Mouse (Mus musculus): ENCODE results near the gene Slc2a6. TPM values are rescaled to one million over a fixed set of nuclear protein-coding genes. Genes with fewer than 3 reads are reported as not detected.

The Slc2a6 gene
- polyA plus RNA-seq, 1 experiment from 2014 or later, result 0.97 TPM

- Histone ChIP-seq H3K4me1 (replicated peaks) (peaks cover 5% of the 10 kb centered on the region), H3K27ac (no peak overlapping the region), H3K27me3 (replicated peaks) (peaks cover 6% of the 10 kb centered on the region; the same call in 1 of the 2 replicates), H3K4me2 (replicated peaks) (peak overlapping the region; percentile 59), H3K9ac (no peak overlapping the region; the same call in 1 of the 2 replicates), H3K9me3 (no peaks in the 10 kb centered on the region), H3K4me3 (replicated peaks) (no peak overlapping the region), H3K36me3 (no peaks in the 10 kb centered on the region)
- no peak; the same call in 1 of the 2 replicates for ATAC-seq
- WGBS, result 60% methylated on average over 4 of the region's 4 CpGs
These were observed 728 bp upstream of the Slc2a6 start for GRCm38 (mm10) chr2:27028437-27029015.

- H3K9me3 ChIP-seq, result no peaks in the 10 kb centered on the region
- no peak overlapping the region for H3K27ac ChIP-seq
- peak overlapping the region; percentile 59; the same call in 1 of the 2 replicates for H3K4me2 ChIP-seq (replicated peaks)
- WGBS, result 69% methylated on average over 10 of the region's 10 CpGs
- H3K4me3 ChIP-seq (replicated peaks), result no peak overlapping the region
- no peaks in the 10 kb centered on the region for H3K36me3 ChIP-seq
- H3K27me3 ChIP-seq (replicated peaks), result peaks cover 6% of the 10 kb centered on the region; the same call in 1 of the 2 replicates
- no peak overlapping the region for H3K9ac ChIP-seq
- H3K4me1 ChIP-seq (replicated peaks), result peaks cover 5% of the 10 kb centered on the region
- ATAC-seq, result no peak
These were observed 761 bp downstream of the Slc2a6 start for GRCm38 (mm10) chr2:27026857-27027617.

DNA sequence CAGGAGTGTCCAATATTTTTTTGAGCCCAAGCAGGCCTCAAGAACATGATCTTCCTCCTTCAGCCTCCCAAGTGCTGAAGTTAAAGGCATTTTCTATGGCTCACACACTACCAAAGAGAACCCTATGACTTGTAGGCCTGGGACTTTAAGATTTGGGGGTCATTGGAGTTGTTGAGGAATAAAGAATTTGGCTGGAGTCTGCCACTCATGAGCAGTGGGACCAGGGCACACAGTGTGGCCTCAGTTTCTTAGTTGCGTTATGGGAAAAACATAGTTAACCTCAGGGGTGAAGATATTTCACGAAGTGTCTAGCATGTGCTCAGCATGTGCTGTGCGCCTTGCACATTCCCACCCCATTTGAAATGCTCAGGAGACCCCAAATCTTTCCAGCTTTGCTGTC, 1.5 kb downstream of the Slc2a6 start:
- no peak for ATAC-seq
- Histone ChIP-seq H3K9me3 (no peaks in the 10 kb centered on the region), H3K4me3 (replicated peaks) (no peak overlapping the region), H3K27ac (no peak overlapping the region), H3K36me3 (no peaks in the 10 kb centered on the region), H3K4me1 (replicated peaks) (peaks cover 5% of the 10 kb centered on the region), H3K9ac (no peak overlapping the region), H3K27me3 (replicated peaks) (peaks cover 6% of the 10 kb centered on the region; the same call in 1 of the 2 replicates), H3K4me2 (replicated peaks) (no peak overlapping the region)
- 91% methylated on average over 3 of the region's 3 CpGs for WGBS

DNA sequence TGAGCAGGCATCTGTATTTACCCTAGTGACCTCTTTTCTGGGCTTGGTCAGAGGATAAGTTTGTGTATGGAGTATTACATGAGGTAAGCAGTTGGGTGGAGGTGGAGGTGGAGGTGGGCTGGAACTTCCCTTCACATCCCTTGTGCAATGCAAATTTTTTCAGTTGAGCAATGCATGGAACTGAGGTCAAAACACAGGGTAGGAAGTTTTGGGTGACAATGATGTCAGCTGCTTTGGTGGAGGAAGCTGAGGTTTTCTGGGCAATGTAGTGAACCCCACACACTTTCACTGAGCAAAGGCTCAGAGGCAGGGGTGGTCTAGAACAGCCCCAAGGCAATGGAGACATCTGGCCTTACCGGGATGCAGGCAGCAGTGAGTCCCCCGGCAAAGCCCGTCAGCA, 2.3 kb downstream of the Slc2a6 start:
- H3K36me3 ChIP-seq, result no peaks in the 10 kb centered on the region
- no peak overlapping the region for H3K4me3 ChIP-seq (replicated peaks)
- H3K27ac ChIP-seq, result no peak overlapping the region
- H3K9ac ChIP-seq, result no peak overlapping the region
- H3K27me3 ChIP-seq (replicated peaks), result peaks cover 6% of the 10 kb centered on the region; the same call in 1 of the 2 replicates
- 83% methylated on average over 3 of the region's 3 CpGs for WGBS
- ATAC-seq, result no peak
- H3K4me1 ChIP-seq (replicated peaks), result peaks cover 5% of the 10 kb centered on the region
- H3K9me3 ChIP-seq, result no peaks in the 10 kb centered on the region
- no peak overlapping the region for H3K4me2 ChIP-seq (replicated peaks)

DNA sequence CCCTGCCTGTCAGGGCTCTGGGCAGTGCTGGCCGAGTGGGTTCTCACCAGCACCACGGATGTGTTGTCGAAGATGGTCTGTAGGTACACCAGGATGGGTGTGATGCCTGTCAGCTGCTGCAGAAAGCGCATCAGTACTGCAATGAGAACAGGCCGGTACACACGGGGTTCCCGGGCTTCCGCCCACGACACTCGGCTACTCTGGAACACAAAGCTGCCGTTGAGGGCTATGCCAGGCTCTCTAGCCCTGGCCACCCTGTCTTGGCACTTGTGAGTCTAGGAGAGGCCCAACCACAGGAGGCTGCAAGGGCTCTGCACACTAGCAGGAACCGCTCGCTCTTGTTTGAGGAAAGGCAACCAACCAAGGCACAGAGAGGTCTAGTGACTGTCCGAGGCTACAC, 3.7 kb downstream of the Slc2a6 start:
- Histone ChIP-seq H3K36me3 (peaks cover 2% of the 10 kb centered on the region; the same call in 1 of the 2 replicates), H3K4me3 (replicated peaks) (no peak overlapping the region), H3K27ac (no peak overlapping the region), H3K4me2 (replicated peaks) (no peak overlapping the region), H3K9ac (no peak overlapping the region; the same call in 1 of the 2 replicates), H3K27me3 (replicated peaks) (peaks cover 3% of the 10 kb centered on the region; the same call in 1 of the 2 replicates), H3K9me3 (no peaks in the 10 kb centered on the region), H3K4me1 (replicated peaks) (peaks cover 5% of the 10 kb centered on the region)
- 75% methylated on average over 14 of the region's 14 CpGs for WGBS
- ATAC-seq, result no peak

DNA sequence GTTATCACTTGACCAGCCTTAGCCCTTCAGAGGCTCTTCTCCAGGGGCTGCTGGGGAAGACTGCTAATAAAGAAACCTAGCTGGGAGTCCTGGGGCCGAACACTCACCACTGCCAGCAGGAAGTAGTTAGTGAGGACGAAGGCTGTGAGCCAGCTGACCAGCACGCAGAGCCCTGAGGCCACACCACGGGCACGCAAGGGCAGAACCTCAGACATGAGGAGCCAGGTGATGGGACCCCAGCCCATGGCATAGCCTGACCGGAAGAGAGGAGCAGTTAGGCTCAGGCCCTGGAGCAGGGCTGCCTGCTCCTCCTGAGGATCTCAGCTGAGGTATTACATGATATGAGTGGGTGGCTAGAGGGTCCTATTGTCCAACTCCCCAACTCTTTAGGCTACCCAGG, 5.2 kb downstream of the Slc2a6 start:
- Histone ChIP-seq H3K4me2 (replicated peaks) (no peak overlapping the region), H3K36me3 (peaks cover 10% of the 10 kb centered on the region), H3K27ac (no peak overlapping the region), H3K9ac (no peak overlapping the region), H3K9me3 (no peaks in the 10 kb centered on the region), H3K4me1 (replicated peaks) (no peaks in the 10 kb centered on the region), H3K4me3 (replicated peaks) (no peak overlapping the region), H3K27me3 (replicated peaks) (no peaks in the 10 kb centered on the region)
- ATAC-seq, result no peak; the same call in 1 of the 2 replicates
- WGBS, result 80% methylated on average over 6 of the region's 6 CpGs

DNA sequence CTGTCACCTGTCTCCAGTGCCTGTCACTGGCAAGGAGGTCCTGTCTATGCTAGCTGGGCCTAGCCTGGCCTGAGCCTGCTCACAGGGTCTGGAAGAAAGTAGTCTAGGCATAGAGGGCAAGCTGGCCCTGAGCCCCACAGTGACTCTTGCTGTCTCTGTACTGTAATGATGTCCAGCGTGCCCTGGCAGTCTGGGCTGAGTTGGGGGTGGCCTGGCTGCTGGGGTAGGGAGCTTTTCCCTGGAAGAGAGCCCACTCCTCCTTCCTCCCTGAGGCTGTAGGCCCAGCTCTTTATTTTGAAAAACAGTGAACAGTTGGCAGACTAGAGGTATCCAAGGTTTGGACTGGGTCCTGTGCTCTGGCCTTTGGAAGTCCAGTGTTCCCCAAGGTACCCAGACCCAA, 6.7 kb downstream of the Slc2a6 start:
- H3K9me3 ChIP-seq, result no peaks in the 10 kb centered on the region
- H3K27me3 ChIP-seq (replicated peaks), result no peaks in the 10 kb centered on the region
- no peaks in the 10 kb centered on the region for H3K4me1 ChIP-seq (replicated peaks)
- no peak overlapping the region for H3K27ac ChIP-seq
- H3K9ac ChIP-seq, result no peak overlapping the region
- H3K4me2 ChIP-seq (replicated peaks), result no peak overlapping the region
- no peak for ATAC-seq
- H3K36me3 ChIP-seq, result peaks cover 17% of the 10 kb centered on the region
- H3K4me3 ChIP-seq (replicated peaks), result no peak overlapping the region
- WGBS, result 96% methylated on average over 1 of the region's 1 CpGs

DNA sequence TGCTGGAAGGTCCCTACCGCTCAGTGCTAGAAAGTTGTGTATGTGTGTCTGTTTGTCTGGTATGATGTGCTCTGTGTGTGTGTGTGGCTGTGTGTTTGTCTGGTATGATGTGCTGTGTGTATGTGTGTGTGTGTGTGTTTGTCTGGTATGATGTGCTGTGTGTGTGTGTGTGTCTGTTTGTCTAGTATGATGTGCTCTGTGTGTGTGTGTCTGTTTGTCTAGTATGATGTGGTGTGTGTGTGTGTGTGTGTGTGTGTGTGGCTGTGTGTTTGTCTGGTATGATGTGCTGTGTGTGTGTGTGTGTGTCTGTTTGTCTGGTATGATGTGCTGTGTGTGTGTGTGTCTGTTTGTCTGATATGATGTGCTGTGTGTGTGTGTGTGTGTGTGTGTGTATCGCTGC, 8.3 kb downstream of the Slc2a6 start:
- Histone ChIP-seq H3K27me3 (replicated peaks) (no peaks in the 10 kb centered on the region), H3K27ac (no peak overlapping the region), H3K4me2 (replicated peaks) (no peak overlapping the region), H3K9ac (no peak overlapping the region), H3K36me3 (peaks cover 33% of the 10 kb centered on the region), H3K4me3 (replicated peaks) (no peak overlapping the region), H3K9me3 (no peaks in the 10 kb centered on the region), H3K4me1 (replicated peaks) (no peaks in the 10 kb centered on the region)
- WGBS, result 92% methylated on average over 2 of the region's 2 CpGs
- no peak for ATAC-seq

- H3K4me2 ChIP-seq (replicated peaks), result no peak overlapping the region
- H3K27ac ChIP-seq, result no peak overlapping the region
- H3K4me3 ChIP-seq (replicated peaks), result no peak overlapping the region
- H3K36me3 ChIP-seq, result peaks cover 41% of the 10 kb centered on the region
- H3K4me1 ChIP-seq (replicated peaks), result no peaks in the 10 kb centered on the region
- ATAC-seq, result 0 out of 2 replicates have a peak, but pooled peaks have one; percentile 60
- no peak overlapping the region for H3K9ac ChIP-seq
- WGBS, result 49% methylated on average over 5 of the region's 5 CpGs
- H3K9me3 ChIP-seq, result no peaks in the 10 kb centered on the region
- H3K27me3 ChIP-seq (replicated peaks), result no peaks in the 10 kb centered on the region
These were observed 10.0 kb downstream of the Slc2a6 start for GRCm38 (mm10) chr2:27017802-27018201.

DNA sequence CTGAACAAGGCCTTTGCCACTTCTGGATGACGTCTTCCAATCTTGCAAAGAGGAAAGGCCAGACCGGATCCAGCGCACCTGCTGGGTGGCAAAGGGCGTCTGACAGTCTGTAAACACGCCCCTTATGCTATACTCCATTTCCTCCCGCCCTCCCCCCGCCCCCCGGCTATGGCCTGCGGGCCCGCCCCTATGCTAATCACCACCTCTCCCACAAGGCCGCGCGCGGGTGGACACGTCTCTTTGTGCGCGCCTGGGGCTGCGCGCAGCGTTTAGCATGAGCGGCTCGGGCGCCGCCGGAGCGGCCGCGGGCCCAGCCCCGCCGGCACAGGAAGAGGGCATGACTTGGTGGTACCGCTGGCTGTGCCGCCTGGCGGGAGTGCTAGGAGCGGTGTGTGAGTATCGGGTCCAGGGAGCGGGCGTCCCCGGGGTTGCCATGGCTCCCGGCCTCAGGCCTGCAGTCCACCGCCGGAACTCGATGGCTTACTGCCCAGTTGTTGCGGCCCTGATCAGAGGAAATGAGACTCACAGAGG, 18.0 kb downstream of the Slc2a6 start, which contains the start of gene Cacfd1:
Gene Cacfd1 (plus strand): TSS at position 213 of the 531 bp plus-strand sequence.
- Histone ChIP-seq H3K27ac (peak within 1 kb of the TSS; percentile 83), H3K4me1 (replicated peaks) (peaks cover 14% of the 10 kb centered on the region), H3K9me3 (no peaks in the 10 kb centered on the region), H3K4me2 (replicated peaks) (peak within 1 kb of the TSS; percentile 84), H3K9ac (peak within 1 kb of the TSS; percentile 90), H3K27me3 (replicated peaks) (no peaks in the 10 kb centered on the region), H3K36me3 (peaks cover 10% of the 10 kb centered on the region; the same call in 1 of the 2 replicates), H3K4me3 (replicated peaks) (peak within 1 kb of the TSS; percentile 69)
- WGBS, result under 1% methylated on average over 43 of the region's 43 CpGs
- ATAC-seq, result peak; percentile 99

DNA sequence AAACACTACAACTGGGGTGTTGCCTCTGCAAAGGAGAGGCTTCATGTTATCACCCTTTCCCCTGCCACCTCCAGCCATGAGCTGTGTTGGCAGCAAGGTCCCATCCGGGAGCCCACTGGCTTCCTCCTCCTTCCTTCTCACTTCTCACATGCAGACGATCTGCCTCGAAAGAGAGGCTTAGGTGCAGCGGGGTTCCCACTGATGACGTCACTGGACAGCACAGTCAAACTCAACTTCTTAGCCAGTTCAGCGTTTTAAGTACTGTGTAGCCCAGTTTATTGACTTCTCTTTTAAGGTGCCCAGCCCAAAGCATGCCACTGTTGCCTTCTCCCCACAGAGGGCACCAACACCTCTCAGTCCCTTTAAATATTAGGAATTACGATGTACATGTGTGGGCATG, 20.1 kb downstream of the Slc2a6 start:
- Histone ChIP-seq H3K27me3 (replicated peaks) (no peaks in the 10 kb centered on the region), H3K27ac (no peak overlapping the region), H3K4me3 (replicated peaks) (no peak overlapping the region), H3K9me3 (no peaks in the 10 kb centered on the region), H3K4me1 (replicated peaks) (peaks cover 14% of the 10 kb centered on the region), H3K4me2 (replicated peaks) (no peak overlapping the region), H3K9ac (no peak overlapping the region), H3K36me3 (no peaks in the 10 kb centered on the region)
- 64% methylated on average over 7 of the region's 7 CpGs for WGBS
- ATAC-seq, result no peak

DNA sequence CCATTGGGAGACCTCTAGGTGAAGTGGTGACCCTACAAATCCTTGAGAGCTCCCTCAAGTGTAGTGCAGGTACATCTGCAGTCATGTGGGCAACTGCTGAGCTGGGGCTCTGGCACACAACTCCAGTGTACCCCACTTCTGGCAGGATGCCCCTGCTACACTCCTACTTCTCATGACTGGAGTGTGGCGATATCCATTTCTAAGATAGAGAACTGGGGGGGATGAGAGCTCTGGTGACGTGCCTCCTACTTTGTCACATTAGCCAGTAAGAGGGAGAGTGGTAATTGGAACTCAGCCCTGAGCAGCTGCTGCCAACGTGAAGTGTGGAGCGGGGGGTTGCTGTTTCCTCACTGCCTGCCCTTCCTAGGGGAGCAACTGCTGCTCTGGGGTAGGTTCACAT, 21.5 kb downstream of the Slc2a6 start:
- Histone ChIP-seq H3K9ac (no peak overlapping the region), H3K4me1 (replicated peaks) (peaks cover 14% of the 10 kb centered on the region), H3K9me3 (no peaks in the 10 kb centered on the region), H3K4me2 (replicated peaks) (no peak overlapping the region), H3K27ac (no peak overlapping the region), H3K27me3 (replicated peaks) (no peaks in the 10 kb centered on the region), H3K4me3 (replicated peaks) (no peak overlapping the region), H3K36me3 (no peaks in the 10 kb centered on the region)
- no peak for ATAC-seq
- 73% methylated on average over 4 of the region's 4 CpGs for WGBS

All from intestine, embryonic 15.5 days (tissue).